Mouse (Mus musculus) kidney, adult 2 months (tissue): Measurements from ENCODE around the gene Toe1.

ENCODE experiments used
- CTCF ChIP-seq: fragments of 200-500 bp; conservative IDR thresholded peaks from 2 replicates; pipeline ENCODE4 v1.5.1; 2011; ENCODE audit warnings: low read depth, mild to moderate bottlenecking, control low read depth, low read length, moderate library complexity, mixed read lengths; ENCODE audit not compliant: insufficient read depth, insufficient read length
- POLR2A ChIP-seq: fragments of 200-500 bp; IDR thresholded peaks from one replicate; pipeline ENCODE4 v1.6.1; 2011; ENCODE audit warnings: low read depth, low read length, control low read depth

GRCm38 (mm10) chr4:116844324-116844723 is 36.9 kb upstream of the Toe1 start:
- TF ChIP-seq CTCF (0 out of 2 replicates have a peak, but pooled peaks have one; percentile 3), POLR2A (no peak)
